Mouse (Mus musculus) embryo, embryonic 10.5 days (tissue): ENCODE measurements around the gene Arhgef19.
A peak's percentile ranks its signal among the peaks of the same experiment; 100 is the strongest.

ENCODE experiments used
- DNase-seq: peaks from one replicate; pipeline ENCODE4 v3.0.0-alpha.2; 2015; ENCODE audit warnings: low spot score

The Arhgef19 gene

DNA sequence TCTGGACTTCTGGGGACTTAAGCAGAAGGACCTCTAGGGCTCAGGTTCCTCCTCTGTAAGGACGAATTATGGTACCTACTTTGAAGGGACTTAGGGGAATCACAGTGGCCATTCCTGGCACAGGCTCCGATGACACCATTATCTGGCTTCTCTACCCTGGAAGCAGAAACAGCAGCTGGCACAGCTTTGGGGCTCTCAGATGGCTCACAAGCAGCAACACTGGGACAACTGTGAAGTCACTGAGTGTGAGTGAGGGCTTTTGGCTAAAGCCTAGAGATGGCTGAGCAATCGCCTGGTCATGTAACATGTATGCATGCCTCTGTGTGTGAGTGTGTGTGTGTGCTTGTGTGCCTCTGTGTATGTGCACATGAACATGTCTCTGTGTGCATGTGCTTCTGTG is 2.4 kb upstream of the Arhgef19 start:
- no peak for DNase-seq

GRCm38 (mm10) chr4:141238492-141239387 is 559 bp upstream of the Arhgef19 start:
- DNase-seq: no peak

- peak; percentile 66 for DNase-seq
Observed at GRCm38 (mm10) chr4:141240617-141241016, 1.3 kb downstream of the Arhgef19 start.

GRCm38 (mm10) chr4:141241861-141242260 is 2.6 kb downstream of the Arhgef19 start:
- no peak for DNase-seq

GRCm38 (mm10) chr4:141242651-141243241 is 3.4 kb downstream of the Arhgef19 start:
- peak; percentile 22 for DNase-seq

- DNase-seq: no peak
Observed at GRCm38 (mm10) chr4:141243636-141244035, 4.3 kb downstream of the Arhgef19 start.

DNA sequence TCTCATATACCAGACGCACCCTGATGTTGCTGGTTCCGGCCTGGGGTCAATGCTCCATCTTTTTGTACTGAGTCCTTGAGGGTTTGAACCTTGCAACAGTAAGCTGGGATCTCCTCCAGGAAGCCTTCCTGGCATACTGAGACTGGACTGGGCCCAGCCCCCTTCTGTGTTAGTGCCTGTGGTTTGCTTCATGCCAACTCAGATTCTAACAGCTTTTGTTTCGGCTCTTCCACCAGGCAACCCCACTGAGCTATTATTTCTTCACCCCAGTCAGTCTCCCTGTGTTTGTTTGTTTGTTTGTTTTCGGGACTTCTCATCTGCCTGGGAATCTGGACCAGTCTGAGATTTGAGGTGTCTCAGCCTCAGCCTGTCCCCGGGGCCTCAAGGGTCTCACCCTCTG is 5.1 kb downstream of the Arhgef19 start:
- DNase-seq: no peak

DNA sequence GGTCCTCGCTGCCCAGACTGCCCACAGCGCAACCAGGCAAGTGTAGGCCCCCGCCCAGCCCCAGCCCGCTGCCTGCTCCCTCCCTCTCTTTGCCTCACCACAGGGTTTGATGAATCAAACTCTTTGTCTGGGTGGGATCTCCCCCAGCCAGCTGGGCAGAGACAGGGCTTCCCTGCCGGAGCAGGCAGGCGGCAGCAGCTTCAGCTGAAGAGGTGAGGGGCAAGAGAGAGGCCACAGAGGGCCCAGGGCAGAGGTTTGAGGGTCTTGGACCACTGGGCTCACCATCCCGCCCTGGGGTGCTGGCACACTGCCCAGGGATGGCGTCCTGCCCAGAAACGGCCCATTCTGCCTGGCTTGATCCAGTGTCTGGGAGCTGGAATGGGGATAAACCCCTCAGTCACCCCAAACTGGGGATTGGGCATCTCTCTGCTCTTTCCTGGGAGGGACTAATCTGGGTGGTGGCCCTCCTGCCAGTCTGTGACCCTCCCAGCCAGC is 5.7 kb downstream of the Arhgef19 start:
- DNase-seq: no peak

DNA sequence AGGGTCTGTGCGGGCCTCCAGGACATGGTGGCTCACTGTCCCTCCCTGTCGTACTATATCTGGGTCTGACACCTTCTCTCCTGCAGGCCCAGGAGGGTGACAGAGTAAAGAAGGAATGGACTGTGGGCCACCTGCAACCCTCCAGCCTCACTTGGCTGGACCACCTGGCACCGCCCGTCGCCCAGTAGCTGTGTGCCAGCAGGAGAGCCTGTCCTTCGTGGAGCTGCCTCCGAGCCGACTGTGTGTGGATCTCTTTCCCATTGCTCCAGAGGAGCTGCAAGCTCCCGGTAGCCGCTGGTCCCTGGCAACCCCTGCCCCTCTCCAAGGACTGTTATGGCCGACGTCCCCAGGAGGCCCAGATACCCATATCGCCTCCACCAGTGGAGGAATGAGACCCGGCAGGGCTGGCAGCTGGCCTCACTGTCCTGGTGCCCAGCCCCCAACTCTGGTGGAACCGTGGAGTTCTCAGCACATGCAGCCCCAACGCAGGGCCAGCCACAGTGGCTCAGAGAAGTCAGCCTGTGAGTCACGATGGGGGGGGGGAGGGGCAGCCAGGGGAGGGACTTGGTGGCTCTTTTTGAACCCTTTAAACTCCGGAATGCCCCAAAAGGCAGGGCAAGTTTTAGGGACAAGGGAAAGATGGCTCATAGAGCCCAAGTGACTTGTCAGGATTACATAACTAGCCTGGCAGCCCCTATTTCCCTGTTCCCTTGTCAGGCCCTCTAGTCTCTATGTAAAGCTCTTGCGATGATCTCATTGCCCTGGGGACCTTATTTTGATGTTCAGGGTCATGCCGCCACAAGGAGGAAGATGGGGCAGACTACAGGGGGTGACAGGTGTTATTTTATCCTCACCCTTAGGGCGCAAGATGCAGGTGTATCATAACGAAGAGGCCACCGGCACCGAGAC is 7.0 kb downstream of the Arhgef19 start:
- no peak for DNase-seq

DNA sequence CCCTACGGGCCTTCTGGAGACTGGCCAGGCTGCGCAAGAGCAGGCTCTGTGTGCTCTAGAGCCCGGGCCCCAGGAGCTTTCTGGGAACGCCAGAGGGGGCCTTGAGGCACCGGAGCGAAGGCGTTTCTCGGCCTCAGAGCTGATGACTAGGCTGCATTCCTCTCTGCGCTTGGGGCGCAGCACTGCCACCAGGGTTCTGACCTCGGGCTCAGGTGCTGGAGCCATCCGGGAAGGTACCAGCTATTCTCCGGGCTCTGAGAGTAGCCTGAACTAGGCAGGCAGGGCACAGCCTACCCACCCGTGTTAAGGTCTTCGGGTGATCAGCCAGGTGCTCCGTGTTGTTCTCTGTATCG is 7.7 kb downstream of the Arhgef19 start:
- peak; percentile 17 for DNase-seq

DNA sequence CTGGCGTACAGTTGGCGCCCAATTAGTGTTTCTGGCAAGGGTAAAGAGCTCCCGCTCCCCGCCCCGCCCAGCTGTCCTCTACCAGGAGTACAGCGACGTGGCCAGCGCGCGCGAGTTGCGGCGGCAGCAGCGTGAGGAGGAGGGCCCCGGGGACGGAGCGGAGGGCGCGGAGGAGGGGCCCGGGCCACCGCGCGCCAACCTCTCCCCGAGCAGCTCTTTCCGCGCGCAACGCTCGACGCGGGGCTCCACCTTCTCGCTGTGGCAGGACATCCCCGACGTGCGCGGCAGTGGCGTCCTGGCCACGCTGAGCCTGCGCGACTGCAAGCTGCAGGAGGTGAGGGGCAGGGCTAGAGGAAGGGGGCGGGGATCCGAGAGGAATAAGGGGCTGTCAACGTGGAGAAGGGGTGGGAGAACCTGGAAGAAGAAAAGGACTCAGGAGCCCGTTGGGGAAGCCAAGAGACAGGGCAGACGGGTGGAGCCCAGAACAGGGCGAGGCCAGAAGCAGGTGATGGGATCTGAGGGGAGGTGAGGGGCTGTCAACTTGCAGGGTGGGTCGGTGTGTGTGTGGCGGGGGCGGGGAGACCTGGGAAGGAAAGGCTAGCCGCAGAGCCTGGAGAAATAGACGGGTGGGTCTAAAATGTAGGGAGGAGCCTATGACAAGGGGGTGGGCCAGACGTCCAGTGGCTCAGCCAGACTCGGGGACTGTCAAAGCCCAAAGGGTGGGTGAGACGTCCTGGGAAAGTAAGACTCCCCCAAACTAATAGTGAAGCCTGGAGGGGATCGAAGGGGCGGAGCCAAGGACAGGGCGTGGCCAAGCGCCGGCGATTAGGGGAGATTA is 8.7 kb downstream of the Arhgef19 start:
- DNase-seq: peak; percentile 39

GRCm38 (mm10) chr4:141248614-141248978 is 9.3 kb downstream of the Arhgef19 start:
- no peak for DNase-seq

DNA sequence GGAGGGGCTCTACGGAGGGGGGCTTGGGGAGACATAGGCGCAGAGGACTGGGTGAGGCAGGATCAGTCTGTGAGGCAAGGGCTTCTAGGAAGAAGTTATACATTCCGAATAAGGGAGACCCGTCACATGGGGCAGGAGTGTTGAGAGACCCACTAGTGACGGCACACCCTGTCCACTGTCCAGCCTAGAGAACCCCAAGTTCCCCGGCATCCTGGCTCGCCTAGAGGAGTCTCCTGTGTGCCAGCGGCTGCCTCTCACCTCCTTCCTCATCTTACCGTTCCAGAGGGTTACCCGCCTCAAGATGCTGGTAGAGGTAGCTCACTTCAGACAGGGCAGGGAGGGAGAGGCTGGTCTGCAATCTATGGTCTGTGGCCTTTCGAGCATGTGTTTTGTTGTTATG is 10.1 kb downstream of the Arhgef19 start:
- DNase-seq: no peak

- no peak for DNase-seq
Observed at GRCm38 (mm10) chr4:141251071-141251470, 11.8 kb downstream of the Arhgef19 start.

DNA sequence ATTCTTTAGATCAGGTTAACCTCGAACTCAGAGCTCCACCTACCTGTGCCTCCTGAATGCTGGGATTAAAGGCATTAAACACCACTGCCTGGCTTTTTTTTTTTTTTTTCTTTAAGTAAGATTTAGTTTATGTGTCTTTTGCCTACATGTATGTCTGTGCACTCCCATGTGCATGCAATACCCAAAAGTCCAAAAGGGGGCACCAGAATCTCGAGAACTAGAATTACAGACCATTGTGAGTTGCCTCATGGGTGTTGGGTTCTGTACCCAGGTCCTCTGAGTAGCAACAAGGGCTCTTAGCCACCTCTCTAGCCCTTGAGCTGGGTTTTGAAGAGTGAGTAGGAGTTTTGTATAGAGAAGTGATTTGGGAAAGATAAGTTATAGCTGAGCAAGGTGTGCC is 13.3 kb downstream of the Arhgef19 start:
- no peak for DNase-seq

DNA sequence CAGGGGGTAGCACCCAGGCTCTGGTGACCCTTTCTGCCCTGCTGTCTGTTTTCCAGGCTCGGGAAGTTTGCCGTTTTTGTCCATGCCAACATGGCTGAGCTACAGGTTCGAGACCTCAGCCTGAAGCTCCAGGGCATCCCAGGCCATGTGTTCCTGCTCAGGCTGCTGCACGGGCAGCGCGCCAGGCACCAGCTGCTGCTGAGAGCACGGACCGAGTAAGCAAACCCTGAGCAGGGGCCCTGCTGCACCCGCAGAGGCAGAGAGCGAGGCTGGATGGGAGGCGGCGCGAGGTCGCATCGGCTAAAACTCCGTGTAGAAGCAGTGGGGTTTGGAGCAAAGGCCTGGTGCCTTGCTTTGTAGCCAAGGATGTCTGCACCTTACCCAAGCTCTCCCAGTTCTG is 14.9 kb downstream of the Arhgef19 start:
- DNase-seq: no peak

DNA sequence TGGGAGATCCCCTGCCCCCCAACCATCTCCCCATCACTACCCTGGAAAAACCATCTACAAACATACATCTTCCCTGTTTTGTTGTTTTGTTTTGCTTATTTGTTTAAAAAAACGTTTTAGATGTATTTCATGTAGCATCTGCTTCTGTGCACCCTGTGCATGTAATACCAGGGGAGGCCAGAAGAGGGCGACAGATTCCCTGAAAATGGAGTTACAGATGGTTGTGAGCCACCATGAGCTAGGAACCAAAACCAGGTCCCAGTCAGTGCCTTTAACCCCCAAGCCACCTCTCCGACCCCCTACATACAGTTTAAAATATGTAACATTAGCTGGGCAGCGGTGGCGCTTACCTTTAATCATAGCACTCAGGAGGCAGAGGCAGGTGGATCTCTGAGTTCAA is 18.1 kb downstream of the Arhgef19 start:
- peak; percentile 34 for DNase-seq

GRCm38 (mm10) chr4:141259413-141259812 is 20.1 kb downstream of the Arhgef19 start:
- no peak for DNase-seq

DNA sequence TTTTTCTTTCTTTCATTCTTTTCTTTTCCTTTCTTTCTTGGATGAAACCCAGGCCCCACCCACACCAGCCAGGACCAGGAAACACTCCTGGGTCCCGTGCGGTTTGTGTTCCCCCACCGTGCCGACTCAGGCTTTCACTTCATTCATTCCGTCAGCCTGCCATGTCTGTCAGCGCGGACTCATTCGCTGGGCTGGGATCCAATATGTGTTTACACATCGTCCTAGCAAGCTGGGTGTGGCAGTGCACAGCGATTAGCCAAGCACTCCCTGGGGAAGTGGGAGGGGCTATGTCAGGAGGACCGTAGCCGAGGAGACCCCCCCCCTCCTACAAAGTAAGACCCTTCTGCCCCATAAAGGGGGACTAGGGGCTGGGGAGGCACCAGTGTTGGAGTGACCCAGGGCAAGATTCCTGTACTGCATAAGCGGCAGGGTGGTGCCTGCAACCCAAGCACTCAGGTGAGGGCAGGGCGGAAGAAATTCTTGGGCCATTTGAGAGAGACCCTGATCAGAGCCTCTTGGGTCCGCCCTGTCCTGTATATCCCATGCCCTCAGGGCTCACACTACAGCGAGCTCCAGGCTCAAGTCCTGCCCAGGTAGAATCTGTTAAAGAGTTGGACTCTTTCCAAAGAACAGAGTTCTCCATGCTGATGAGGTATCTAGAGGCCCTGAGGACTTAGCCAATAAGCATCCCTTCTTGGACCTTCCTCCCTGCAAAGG is 20.9 kb downstream of the Arhgef19 start:
- no peak for DNase-seq

GRCm38 (mm10) chr4:141262906-141263637 is 23.8 kb downstream of the Arhgef19 start:
- no peak for DNase-seq
